Mouse (Mus musculus) cerebellum, adult 2 months (tissue): ENCODE data around the gene Gucy2g.

Experiments
- CTCF ChIP-seq: fragments of 200-500 bp; IDR thresholded peaks from 2 replicates; pipeline ENCODE4 v1.5.1; 2011; ENCODE audit warnings: low read depth, mild to moderate bottlenecking, control low read depth, low read length, moderate library complexity, borderline replicate concordance; ENCODE audit not compliant: insufficient read depth
- POLR2A ChIP-seq: fragments of 200-500 bp; IDR thresholded peaks from 2 replicates; pipeline ENCODE4 v1.6.1; 2011; ENCODE audit warnings: low read length, control low read depth, borderline replicate concordance; ENCODE audit not compliant: insufficient read depth

DNA sequence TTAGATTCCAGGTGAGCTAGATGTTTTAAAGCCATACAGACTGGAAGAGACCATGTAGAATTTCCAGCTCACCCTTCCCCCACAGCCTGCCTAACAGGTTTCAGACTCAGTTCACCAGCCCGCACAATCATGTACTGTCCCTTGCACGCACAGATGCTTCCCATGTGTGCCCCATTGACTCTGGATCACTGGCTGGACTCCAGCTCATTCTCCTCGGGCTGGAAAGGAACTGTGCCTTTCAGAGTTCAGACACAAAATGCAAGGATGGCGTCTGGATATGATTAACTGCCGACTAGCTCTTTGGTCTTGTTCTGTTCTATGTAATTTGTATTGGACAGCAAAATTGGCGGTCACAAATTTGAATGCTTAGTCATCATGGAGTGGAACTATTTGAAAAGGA lies 91.4 kb downstream of the Gucy2g start:
- no peak for TF ChIP-seq CTCF
- TF ChIP-seq POLR2A, result no peak
